Mouse (Mus musculus): ENCODE measurements around the gene Teddm1b. TPM values are rescaled to one million over a fixed set of nuclear protein-coding genes. Genes with fewer than 3 reads are reported as not detected.

Gene Teddm1b
- polyA plus RNA-seq, 1 experiment from 2014 or later, result 0.74 TPM

Small RNAs within 50 kb of the gene (microRNA-seq; reads per million reads assigned to microRNA genes)
- 20.4 reads per million, percentile 30 among the genes with 10 or more reads in this experiment for gene Mir8114

Other genes with a start within 250 kb of the Teddm1b start
- gene Rgs8, start 221.3 kb upstream of the Teddm1b start, polyA plus RNA-seq (2016; fragmentation: Nextera tagmentation; extraction: Ambion mirVana), result 2.3 and 2.6 TPM in 2 replicates
- 7.9 and 9.5 TPM in 2 replicates for gene Rgs16, start 134.0 kb upstream of the Teddm1b start, polyA plus RNA-seq (2016; fragmentation: Nextera tagmentation; extraction: Ambion mirVana)
- gene Rnasel, start 124.9 kb upstream of the Teddm1b start, polyA plus RNA-seq (2016; fragmentation: Nextera tagmentation; extraction: Ambion mirVana), result 8.0 and 9.5 TPM in 2 replicates
- gene Rgsl1, start 30.2 kb upstream of the Teddm1b start, polyA plus RNA-seq (2016; fragmentation: Nextera tagmentation; extraction: Ambion mirVana), result 0.07 TPM in 1 of 2 replicates, not detected in the other
- not detected in 2 replicates for gene Teddm1a, start 17.4 kb downstream of the Teddm1b start, polyA plus RNA-seq (2016; fragmentation: Nextera tagmentation; extraction: Ambion mirVana)
- 120 and 129 TPM in 2 replicates for gene Glul, start 25.6 kb downstream of the Teddm1b start, polyA plus RNA-seq (2016; fragmentation: Nextera tagmentation; extraction: Ambion mirVana)
- gene Teddm2, start 25.9 kb downstream of the Teddm1b start, polyA plus RNA-seq (2016; fragmentation: Nextera tagmentation; extraction: Ambion mirVana), result 0.45 and 0.50 TPM in 2 replicates